Mouse (Mus musculus) lung, adult 2 months (tissue): ENCODE results near the gene Tspan33. TPM values are rescaled to one million over a fixed set of nuclear protein-coding genes. Genes with fewer than 3 reads are reported as not detected.
"Not testable (repeated sequence)": the region's sequence is repeated elsewhere in the genome, so short reads cannot be mapped to it uniquely, and the experiment has no call there.

ENCODE experiments used
- DNase-seq: peaks from one replicate; pipeline ENCODE4 v3.0.0; 2022
- H3K4me1 ChIP-seq: fragments of 200-500 bp; 2 replicates; pipeline ENCODE4 v1.6.1; 2011; ENCODE audit warnings: low read length; ENCODE audit not compliant: control insufficient read depth, insufficient read depth
- H3K4me3 ChIP-seq: fragments of 200-500 bp; replicated peaks from 2 replicates; pipeline ENCODE3; 2011; ENCODE audit warnings: low read depth, mild to moderate bottlenecking, control low read depth, low read length; ENCODE audit errors: extremely low read depth
- CTCF ChIP-seq: fragments of 200-500 bp; IDR thresholded peaks from 2 replicates; pipeline ENCODE4 v1.5.1; 2011; ENCODE audit warnings: mild to moderate bottlenecking, low read length, control low read depth; ENCODE audit not compliant: insufficient read depth
- POLR2A ChIP-seq: fragments of 200-500 bp; IDR thresholded peaks from 2 replicates; pipeline ENCODE4 v1.6.1; 2011; ENCODE audit warnings: low read depth, mild to moderate bottlenecking, control low read depth, low read length, borderline replicate concordance; ENCODE audit errors: extremely low read depth
- WGBS: fragments of 180-500 bp; shearing (Covaris S2); methylation state at CpG from one replicate; pipeline ENCODE4 v1.1.7; 2018; 5-methylcytosine and 5-hydroxymethylcytosine counted together
- polyA plus RNA-seq: library from polyadenylated mRNA; depleted of rRNA; stranded (reverse); fragments of >200 nt; gene quantifications from 2 replicates; pipeline ENCODE4 v1.2.3, GENCODE M21; 2012

Tspan33 gene
- polyA plus RNA-seq, 1 experiment = 2.7 TPM

- 51% methylated on average over 12 of the region's 12 CpGs for WGBS
- TF ChIP-seq POLR2A = no peak
- no peak for TF ChIP-seq CTCF
Observed at GRCm38 (mm10) chr6:29672563-29673411, 21.2 kb upstream of the Tspan33 start.

GRCm38 (mm10) chr6:29673739-29674138, 20.3 kb upstream of the Tspan33 start:
- no peak for TF ChIP-seq POLR2A
- TF ChIP-seq CTCF = no peak
- Histone ChIP-seq H3K4me1 (no peaks in the 10 kb centered on the region), H3K4me3 (no peak overlapping the region)
- WGBS = 41% methylated on average over 2 of the region's 2 CpGs
- DNase-seq = no peak

More at GRCm38 (mm10) chr6:29672563-29673411, 21.2 kb upstream of the Tspan33 start:
- no peaks in the 10 kb centered on the region for H3K4me1 ChIP-seq
- no peak for DNase-seq
- H3K4me3 ChIP-seq = no peak overlapping the region

- WGBS = 64% methylated on average over 7 of the region's 10 CpGs
- not testable (repeated sequence) for DNase-seq, H3K4me1 ChIP-seq, H3K4me3 ChIP-seq
Observed at GRCm38 (mm10) chr6:29679947-29680550, 14.0 kb upstream of the Tspan33 start.

- 71% methylated on average over 4 of the region's 4 CpGs for WGBS
- no peak for DNase-seq
- TF ChIP-seq POLR2A (no peak), CTCF (no peak)
- Histone ChIP-seq H3K4me1 (no peaks in the 10 kb centered on the region), H3K4me3 (no peak overlapping the region)
Observed at GRCm38 (mm10) chr6:29681853-29682252, 12.2 kb upstream of the Tspan33 start.

- no peak for DNase-seq
- TF ChIP-seq CTCF (no peak), POLR2A (no peak)
- no peaks in the 10 kb centered on the region for H3K4me1 ChIP-seq
- 67% methylated on average over 4 of the region's 4 CpGs for WGBS
- H3K4me3 ChIP-seq = no peak overlapping the region
Observed at GRCm38 (mm10) chr6:29684686-29685085, 9.3 kb upstream of the Tspan33 start.

GRCm38 (mm10) chr6:29685952-29686351, 8.1 kb upstream of the Tspan33 start:
- H3K4me1 ChIP-seq = no peaks in the 10 kb centered on the region
- 69% methylated on average over 4 of the region's 4 CpGs for WGBS
- H3K4me3 ChIP-seq = no peak overlapping the region
- no peak for DNase-seq
- TF ChIP-seq CTCF = no peak
- TF ChIP-seq POLR2A = no peak

GRCm38 (mm10) chr6:29689458-29689857, 4.6 kb upstream of the Tspan33 start:
- H3K4me3 ChIP-seq = no peak overlapping the region
- TF ChIP-seq CTCF = no peak
- no peak for TF ChIP-seq POLR2A
- 68% methylated on average over 8 of the region's 8 CpGs for WGBS
- DNase-seq = no peak
- no peaks in the 10 kb centered on the region for H3K4me1 ChIP-seq

GRCm38 (mm10) chr6:29694375-29695289, 610 bp downstream of the Tspan33 start:
- 13% methylated on average over 35 of the region's 35 CpGs for WGBS
- H3K4me1 ChIP-seq = no peaks in the 10 kb centered on the region
- DNase-seq = no peak
- H3K4me3 ChIP-seq = peak overlapping the region; percentile 46
- TF ChIP-seq POLR2A (no peak), CTCF (no peak)

- WGBS = 78% methylated on average over 3 of the region's 3 CpGs
Observed at GRCm38 (mm10) chr6:29695290-29695674, 1.3 kb downstream of the Tspan33 start.

GRCm38 (mm10) chr6:29695975-29696374, 2.0 kb downstream of the Tspan33 start:
- H3K4me3 ChIP-seq = no peak overlapping the region
- no peak for TF ChIP-seq POLR2A
- TF ChIP-seq CTCF = no peak
- no peak for DNase-seq
- WGBS = 56% methylated on average over 7 of the region's 7 CpGs
- H3K4me1 ChIP-seq = no peaks in the 10 kb centered on the region

More at GRCm38 (mm10) chr6:29695290-29695674, 1.3 kb downstream of the Tspan33 start:
- H3K4me1 ChIP-seq = no peaks in the 10 kb centered on the region
- no peak for DNase-seq
- no peak for TF ChIP-seq POLR2A
- TF ChIP-seq CTCF = no peak
- no peak overlapping the region for H3K4me3 ChIP-seq
